Mouse (Mus musculus): ENCODE data around the gene Camta1.

GRCm38 (mm10) chr4:151454611-151455010, 407.1 kb downstream of the Camta1 start:
- TF ChIP-seq CTCF (IDR thresholded peaks at IDR 0.05; ENCODE audit: low read depth) (no peak), EP300 (optimal IDR thresholded peaks at IDR 0.05) (no peak)

Measured in stomach, postnatal 0 days (tissue).